Mouse (Mus musculus): ENCODE data around the gene Wdr25. TPM values are rescaled to one million over a fixed set of nuclear protein-coding genes. Genes with fewer than 3 reads are reported as not detected.
A peak's percentile ranks its signal among the peaks of the same experiment; 100 is the strongest.

Wdr25 gene
- polyA plus RNA-seq, 1 experiment from 2014 or later, result 9.9 TPM

DNA sequence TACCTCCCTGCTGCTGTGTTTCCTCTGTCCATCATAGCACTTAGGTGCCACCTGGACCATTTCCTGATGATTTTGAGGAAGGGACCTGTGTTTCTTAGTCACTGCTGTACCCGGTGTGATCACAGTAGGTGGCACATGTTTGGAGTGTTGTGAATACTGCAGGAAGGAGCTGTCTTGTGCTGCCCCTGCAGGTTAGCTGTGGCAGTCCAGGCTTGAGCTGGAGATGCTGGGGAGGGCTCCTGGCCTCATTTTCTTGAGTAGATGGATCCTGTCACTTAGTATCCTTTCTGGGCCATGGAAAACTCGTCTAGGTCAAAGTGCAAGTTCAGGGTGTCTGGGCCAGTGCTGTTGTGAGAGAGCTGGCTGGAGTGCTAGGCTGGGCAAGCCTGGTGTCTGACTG lies 47.9 kb downstream of the Wdr25 start:
- Histone ChIP-seq H3K4me3 (ENCODE audit: low read length) (no peak overlapping the region), H3K27ac (ENCODE audit: low read length) (no peak overlapping the region), H3K9me3 (ENCODE audit: low read length) (no peaks in the 10 kb centered on the region), H3K4me2 (replicated peaks; ENCODE audit: low read depth, low read length) (no peak overlapping the region), H3K4me1 (ENCODE audit: insufficient read depth, low read length) (peaks cover 8% of the 10 kb centered on the region; the same call in 1 of the 2 replicates), H3K27me3 (ENCODE audit: insufficient read depth, low read length) (no peaks in the 10 kb centered on the region), H3K9ac (replicated peaks; ENCODE audit: low read length) (no peak overlapping the region), H3K36me3 (ENCODE audit: insufficient read depth, low read length) (no peaks in the 10 kb centered on the region)
- WGBS, result 56% methylated on average over 2 of the region's 2 CpGs
- ATAC-seq (ENCODE audit: low FRiP score, low TSS enrichment), result no peak

DNA sequence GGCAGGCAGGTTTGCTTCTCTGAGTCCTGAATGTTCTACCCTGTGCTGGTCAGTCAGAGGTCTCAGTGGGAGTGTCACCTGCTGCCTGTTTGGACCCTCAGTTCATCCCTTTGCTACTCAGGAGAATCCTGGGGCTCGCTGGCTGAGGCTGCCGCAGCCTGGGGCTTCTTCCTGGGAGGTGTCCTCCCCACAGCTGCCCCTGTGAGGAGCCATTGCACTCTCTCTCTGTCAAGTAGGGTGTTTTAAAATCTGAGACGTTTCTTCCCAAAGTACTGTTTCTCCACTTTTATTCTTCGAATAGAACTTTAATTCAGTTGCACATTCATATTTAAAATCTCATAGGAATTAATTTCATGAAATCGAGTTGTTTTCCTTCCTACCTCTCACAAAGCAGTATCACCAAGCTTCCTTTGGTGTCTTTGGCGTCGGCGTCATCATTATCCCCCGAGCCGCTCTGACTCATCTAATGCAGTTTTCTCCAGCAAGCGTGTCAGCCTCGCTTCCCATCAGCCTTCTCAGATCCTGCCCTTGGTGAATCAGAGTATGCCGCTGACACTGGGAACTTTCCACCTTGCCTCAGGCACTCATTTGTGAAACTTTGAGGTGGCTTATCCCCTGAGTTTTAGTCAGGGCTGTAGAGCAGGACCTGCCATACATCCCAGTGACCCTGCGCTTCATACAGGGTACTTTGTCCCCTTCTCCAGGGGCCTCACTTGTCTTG lies 48.9 kb downstream of the Wdr25 start:
- WGBS, result 84% methylated on average over 14 of the region's 14 CpGs
- H3K36me3 ChIP-seq (ENCODE audit: insufficient read depth, low read length), result no peaks in the 10 kb centered on the region

DNA sequence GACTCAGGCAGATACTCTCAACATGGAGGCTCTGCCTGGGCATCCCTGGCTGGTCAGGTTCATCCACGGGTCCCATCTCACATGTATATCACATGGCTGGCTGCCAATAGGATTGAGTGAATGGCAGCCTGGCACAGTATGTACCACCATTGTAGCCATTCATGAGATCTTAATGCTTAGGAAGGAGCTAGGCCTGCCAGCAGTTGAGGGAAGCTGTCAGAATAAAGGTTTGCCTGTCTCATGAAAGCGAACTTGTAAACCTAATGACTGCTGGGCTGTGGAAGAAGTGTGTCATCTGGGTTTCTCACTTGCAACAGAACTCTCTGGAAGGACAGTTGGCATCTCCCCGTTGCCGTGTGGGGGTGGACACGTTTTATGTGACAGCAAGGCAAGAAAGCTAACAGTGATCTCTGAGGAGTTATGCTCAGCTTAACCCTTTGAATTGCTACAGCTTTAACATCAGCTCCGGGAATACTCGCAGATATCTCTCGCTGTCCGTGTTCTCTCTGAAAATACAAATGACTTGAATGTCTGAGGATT lies 59.6 kb downstream of the Wdr25 start:
- Histone ChIP-seq H3K4me2 (replicated peaks; ENCODE audit: low read depth, low read length) (no peak overlapping the region), H3K4me3 (ENCODE audit: low read length) (no peak overlapping the region), H3K9ac (replicated peaks; ENCODE audit: low read length) (no peak overlapping the region), H3K4me1 (ENCODE audit: insufficient read depth, low read length) (peaks cover 16% of the 10 kb centered on the region; the same call in 1 of the 2 replicates), H3K36me3 (ENCODE audit: insufficient read depth, low read length) (no peaks in the 10 kb centered on the region), H3K27ac (ENCODE audit: low read length) (no peak overlapping the region), H3K9me3 (ENCODE audit: low read length) (no peaks in the 10 kb centered on the region), H3K27me3 (ENCODE audit: insufficient read depth, low read length) (peaks cover 7% of the 10 kb centered on the region; the same call in 1 of the 2 replicates)
- no peak for ATAC-seq (ENCODE audit: low FRiP score, low TSS enrichment)
- WGBS, result 54% methylated on average over 9 of the region's 9 CpGs

More for the DNA sequence above, 48.9 kb downstream of the Wdr25 start:
- Histone ChIP-seq H3K4me3 (ENCODE audit: low read length) (no peak overlapping the region), H3K9ac (replicated peaks; ENCODE audit: low read length) (no peak overlapping the region), H3K4me1 (ENCODE audit: insufficient read depth, low read length) (peaks cover 6% of the 10 kb centered on the region; the same call in 1 of the 2 replicates), H3K27me3 (ENCODE audit: insufficient read depth, low read length) (no peaks in the 10 kb centered on the region), H3K4me2 (replicated peaks; ENCODE audit: low read depth, low read length) (no peak overlapping the region), H3K9me3 (ENCODE audit: low read length) (no peaks in the 10 kb centered on the region), H3K27ac (ENCODE audit: low read length) (no peak overlapping the region)
- no peak for ATAC-seq (ENCODE audit: low FRiP score, low TSS enrichment)

DNA sequence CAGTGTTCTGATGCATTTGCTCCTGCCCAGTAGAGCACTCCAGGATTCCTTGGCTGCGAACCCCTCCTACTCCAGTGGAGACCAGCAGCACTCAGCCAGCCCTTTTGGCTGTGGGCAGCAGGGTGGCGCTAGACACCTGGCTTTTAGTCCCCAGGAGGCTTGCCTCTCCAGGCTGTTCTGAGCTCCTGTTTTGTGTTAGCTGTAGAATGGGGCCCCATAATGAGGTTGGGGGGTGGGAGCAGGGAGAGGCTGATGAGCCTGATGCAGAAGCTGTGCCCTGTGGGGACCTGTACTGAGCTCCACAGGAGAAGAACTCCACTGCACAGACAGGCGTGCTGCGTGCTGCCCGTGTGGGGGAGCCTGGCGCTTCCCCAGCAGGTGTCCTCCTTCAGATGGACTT lies 60.4 kb downstream of the Wdr25 start:
- Histone ChIP-seq H3K36me3 (ENCODE audit: insufficient read depth, low read length) (no peaks in the 10 kb centered on the region), H3K4me1 (ENCODE audit: insufficient read depth, low read length) (peaks cover 21% of the 10 kb centered on the region; the same call in 1 of the 2 replicates), H3K4me2 (replicated peaks; ENCODE audit: low read depth, low read length) (no peak overlapping the region), H3K27me3 (ENCODE audit: insufficient read depth, low read length) (peaks cover 13% of the 10 kb centered on the region; the same call in 1 of the 2 replicates), H3K27ac (ENCODE audit: low read length) (no peak overlapping the region), H3K4me3 (ENCODE audit: low read length) (no peak overlapping the region), H3K9ac (replicated peaks; ENCODE audit: low read length) (no peak overlapping the region), H3K9me3 (ENCODE audit: low read length) (no peaks in the 10 kb centered on the region)
- WGBS, result 11% methylated on average over 6 of the region's 6 CpGs
- ATAC-seq (ENCODE audit: low FRiP score, low TSS enrichment), result peak; percentile 80

DNA sequence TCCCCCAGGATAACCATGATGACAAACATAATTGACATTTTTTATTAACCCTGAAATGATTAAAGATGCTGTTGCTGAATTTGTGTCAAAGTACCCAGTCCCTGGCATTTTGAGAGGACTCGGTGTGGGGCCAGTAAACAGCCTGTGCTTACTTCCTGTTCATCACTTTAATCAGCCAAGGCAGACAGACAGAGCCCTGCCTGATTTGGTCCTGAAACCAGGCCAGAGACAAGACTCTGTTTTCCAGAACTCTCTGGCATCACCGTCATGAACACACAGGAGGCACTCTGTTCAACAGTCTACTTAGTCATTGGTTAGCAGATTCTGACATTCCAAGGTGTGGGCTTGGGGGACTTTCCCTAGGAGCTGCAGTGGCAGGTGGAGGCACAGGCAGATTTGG lies 61.0 kb downstream of the Wdr25 start:
- no peak for ATAC-seq (ENCODE audit: low FRiP score, low TSS enrichment)
- Histone ChIP-seq H3K4me1 (ENCODE audit: insufficient read depth, low read length) (peaks cover 26% of the 10 kb centered on the region), H3K4me3 (ENCODE audit: low read length) (no peak overlapping the region), H3K27me3 (ENCODE audit: insufficient read depth, low read length) (peaks cover 13% of the 10 kb centered on the region; the same call in 1 of the 2 replicates), H3K36me3 (ENCODE audit: insufficient read depth, low read length) (no peaks in the 10 kb centered on the region), H3K9ac (replicated peaks; ENCODE audit: low read length) (no peak overlapping the region), H3K27ac (ENCODE audit: low read length) (no peak overlapping the region), H3K4me2 (replicated peaks; ENCODE audit: low read depth, low read length) (no peak overlapping the region), H3K9me3 (ENCODE audit: low read length) (no peaks in the 10 kb centered on the region)
- WGBS, result 63% methylated on average over 2 of the region's 2 CpGs

DNA sequence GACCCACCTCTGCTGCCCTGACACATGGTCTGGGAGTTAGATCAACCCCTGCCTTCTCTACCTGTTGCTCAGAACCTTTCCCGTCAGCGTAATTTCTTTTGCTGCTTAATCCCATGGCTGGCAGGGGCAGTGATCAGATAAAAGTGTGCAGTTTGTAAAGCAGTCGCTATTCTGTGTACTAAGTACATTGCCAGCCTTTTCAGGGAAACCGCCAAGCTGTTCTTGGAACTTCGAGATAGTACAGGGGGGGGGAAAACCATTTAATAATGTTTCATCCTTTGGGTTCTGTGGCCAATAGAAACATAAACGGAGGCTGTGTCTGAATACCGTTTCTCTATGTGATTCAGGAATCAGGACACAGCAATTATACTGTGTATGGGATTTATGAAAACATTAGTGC lies 65.1 kb downstream of the Wdr25 start:
- no peaks in the 10 kb centered on the region for H3K36me3 ChIP-seq (ENCODE audit: insufficient read depth, low read length)
- no peak overlapping the region for H3K27ac ChIP-seq (ENCODE audit: low read length)
- WGBS, result 65% methylated on average over 7 of the region's 7 CpGs
- H3K9me3 ChIP-seq (ENCODE audit: low read length), result no peaks in the 10 kb centered on the region
- no peak overlapping the region for H3K4me3 ChIP-seq (ENCODE audit: low read length)
- no peak overlapping the region for H3K9ac ChIP-seq (replicated peaks; ENCODE audit: low read length)
- peaks cover 32% of the 10 kb centered on the region for H3K4me1 ChIP-seq (ENCODE audit: insufficient read depth, low read length)
- H3K27me3 ChIP-seq (ENCODE audit: insufficient read depth, low read length), result peaks cover 19% of the 10 kb centered on the region; the same call in 1 of the 2 replicates
- no peak for ATAC-seq (ENCODE audit: low FRiP score, low TSS enrichment)
- H3K4me2 ChIP-seq (replicated peaks; ENCODE audit: low read depth, low read length), result peak overlapping the region; percentile 62; the same call in 1 of the 2 replicates

DNA sequence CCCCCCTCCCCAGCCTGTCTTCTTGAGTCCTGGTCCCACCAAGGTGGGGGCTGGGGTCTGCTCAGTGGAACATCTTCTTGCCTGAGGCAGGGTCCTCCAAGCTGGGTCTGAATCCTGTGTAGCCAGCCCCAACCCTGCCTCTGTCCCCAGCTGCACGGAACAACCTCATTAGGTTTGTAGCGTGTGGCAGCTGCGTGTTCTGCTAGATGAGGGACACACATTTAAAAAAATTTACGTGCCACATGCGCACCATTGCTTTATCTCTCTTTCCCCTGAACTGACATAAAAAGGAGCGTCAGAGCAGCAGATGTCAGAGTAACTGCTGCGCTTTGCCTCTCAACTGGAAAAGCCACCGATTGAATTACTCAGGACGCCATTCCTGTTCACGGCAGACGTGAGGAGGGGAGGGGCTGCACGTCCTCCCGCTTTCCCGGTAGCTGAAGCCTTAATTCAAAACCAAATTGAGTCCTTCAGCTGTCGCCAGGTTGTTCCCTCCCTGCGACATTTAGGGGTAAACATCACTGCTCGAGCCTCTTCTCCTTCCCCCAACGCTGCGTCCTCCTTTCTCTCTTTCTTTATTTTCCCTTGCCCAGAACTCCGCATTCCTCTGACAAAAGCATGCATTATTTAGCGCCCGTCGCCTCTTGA lies 65.7 kb downstream of the Wdr25 start:
- Histone ChIP-seq H3K4me3 (ENCODE audit: low read length) (peak overlapping the region; percentile 35), H3K9me3 (ENCODE audit: low read length) (no peaks in the 10 kb centered on the region), H3K27me3 (ENCODE audit: insufficient read depth, low read length) (peaks cover 19% of the 10 kb centered on the region; the same call in 1 of the 2 replicates), H3K36me3 (ENCODE audit: insufficient read depth, low read length) (no peaks in the 10 kb centered on the region), H3K9ac (replicated peaks; ENCODE audit: low read length) (peak overlapping the region; percentile 41; the same call in 1 of the 2 replicates), H3K4me2 (replicated peaks; ENCODE audit: low read depth, low read length) (peak overlapping the region; percentile 62), H3K4me1 (ENCODE audit: insufficient read depth, low read length) (peaks cover 25% of the 10 kb centered on the region), H3K27ac (ENCODE audit: low read length) (0 out of 2 replicates have a peak overlapping the region, but pooled peaks have one; percentile 1)
- WGBS, result 3% methylated on average over 23 of the region's 23 CpGs
- peak; percentile 36; the same call in 1 of the 2 replicates for ATAC-seq (ENCODE audit: low FRiP score, low TSS enrichment)

DNA sequence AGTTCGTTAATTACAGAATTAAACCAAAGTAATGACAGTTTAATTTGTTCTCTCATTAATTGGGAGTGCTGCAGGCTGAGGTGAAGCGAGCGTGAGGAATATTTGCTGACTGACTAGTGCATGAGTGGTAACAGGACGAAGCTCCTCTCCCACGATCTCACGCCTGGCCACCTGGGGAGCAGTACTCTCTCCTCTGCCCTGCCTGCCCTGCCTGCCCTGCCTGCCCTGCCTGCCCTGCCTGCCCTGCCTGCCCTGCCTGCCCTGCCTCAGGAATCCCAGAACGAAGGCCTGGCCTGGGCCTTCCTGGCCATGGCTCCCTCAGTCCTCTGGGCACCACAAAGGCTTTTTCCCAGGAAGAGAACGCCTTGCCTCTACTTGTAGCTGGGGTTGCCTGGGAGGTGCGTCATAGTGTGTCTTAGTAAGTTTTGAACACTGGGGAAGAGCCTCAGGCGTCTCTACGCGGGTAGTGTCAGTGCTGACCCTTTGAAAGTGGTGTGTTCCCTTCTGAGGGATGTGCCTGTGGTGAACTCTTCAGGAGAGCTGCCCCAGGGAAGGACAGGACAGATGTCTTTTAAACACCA lies 66.3 kb downstream of the Wdr25 start:
- Histone ChIP-seq H3K36me3 (ENCODE audit: insufficient read depth, low read length) (no peaks in the 10 kb centered on the region), H3K9me3 (ENCODE audit: low read length) (no peaks in the 10 kb centered on the region), H3K9ac (replicated peaks; ENCODE audit: low read length) (peak overlapping the region; percentile 41; the same call in 1 of the 2 replicates), H3K4me1 (ENCODE audit: insufficient read depth, low read length) (peaks cover 20% of the 10 kb centered on the region), H3K27ac (ENCODE audit: low read length) (0 out of 2 replicates have a peak overlapping the region, but pooled peaks have one; percentile 1), H3K4me3 (ENCODE audit: low read length) (peak overlapping the region; percentile 35), H3K4me2 (replicated peaks; ENCODE audit: low read depth, low read length) (peak overlapping the region; percentile 62), H3K27me3 (ENCODE audit: insufficient read depth, low read length) (peaks cover 19% of the 10 kb centered on the region; the same call in 1 of the 2 replicates)
- WGBS, result 26% methylated on average over 12 of the region's 12 CpGs
- peak; percentile 58; the same call in 1 of the 2 replicates for ATAC-seq (ENCODE audit: low FRiP score, low TSS enrichment)

DNA sequence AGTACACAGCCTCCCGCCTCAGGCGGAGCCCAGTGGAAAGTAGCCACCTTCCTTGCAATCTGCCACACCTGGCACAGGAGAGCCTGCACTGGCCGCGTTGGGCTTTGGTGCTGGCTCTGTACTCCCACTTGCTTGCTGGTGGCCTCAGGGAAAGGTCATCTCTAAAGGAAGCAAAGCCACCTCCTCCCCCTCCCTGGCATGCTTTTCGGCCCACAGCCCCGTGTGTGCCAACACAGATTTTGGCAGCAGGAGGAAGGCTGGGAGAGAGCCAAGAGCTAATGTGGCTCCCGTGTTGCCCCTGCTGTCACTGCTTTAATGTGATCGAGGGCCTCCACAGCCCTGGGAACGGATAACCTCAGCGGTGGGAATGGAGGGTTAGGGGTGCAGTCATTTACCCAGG lies 66.8 kb downstream of the Wdr25 start:
- no peak overlapping the region for H3K9ac ChIP-seq (replicated peaks; ENCODE audit: low read length)
- WGBS, result 51% methylated on average over 10 of the region's 10 CpGs
- no peak overlapping the region for H3K4me3 ChIP-seq (ENCODE audit: low read length)
- no peaks in the 10 kb centered on the region for H3K36me3 ChIP-seq (ENCODE audit: insufficient read depth, low read length)
- peaks cover 19% of the 10 kb centered on the region; the same call in 1 of the 2 replicates for H3K27me3 ChIP-seq (ENCODE audit: insufficient read depth, low read length)
- no peak overlapping the region for H3K4me2 ChIP-seq (replicated peaks; ENCODE audit: low read depth, low read length)
- peaks cover 20% of the 10 kb centered on the region for H3K4me1 ChIP-seq (ENCODE audit: insufficient read depth, low read length)
- no peak overlapping the region for H3K27ac ChIP-seq (ENCODE audit: low read length)
- ATAC-seq (ENCODE audit: low FRiP score, low TSS enrichment), result no peak
- H3K9me3 ChIP-seq (ENCODE audit: low read length), result no peaks in the 10 kb centered on the region
